Mouse (Mus musculus) lung, embryonic 14.5 days (tissue): Measurements from ENCODE around the gene Foxp1. TPM values are rescaled to one million over a fixed set of nuclear protein-coding genes. Genes with fewer than 3 reads are reported as not detected.

Experiments used
- ATAC-seq: fragments of 200-750 bp; cut with Nextera tagmentation; 2 replicates; pipeline ENCODE4 v1.8.0; 2017; ENCODE audit warnings: mild to moderate bottlenecking, moderate TSS enrichment, moderate library complexity; ENCODE audit not compliant: insufficient read depth
- DNase-seq: peaks from one replicate; pipeline ENCODE4 v3.0.0-alpha.2; 2015
- H3K27ac ChIP-seq: fragments of 300-500 bp; sonication (generic); 2 replicates; pipeline ENCODE4 v1.5.1; 2014; ENCODE audit warnings: low read depth, mild to moderate bottlenecking, moderate library complexity
- H3K27me3 ChIP-seq: fragments of 300-500 bp; sonication (generic); 2 replicates; pipeline ENCODE4 v1.6.1; 2014; ENCODE audit warnings: low read length, control low read depth; ENCODE audit not compliant: insufficient read depth
- H3K36me3 ChIP-seq: fragments of 300-500 bp; sonication (generic); 2 replicates; pipeline ENCODE4 v1.6.1; 2014; ENCODE audit warnings: control low read depth; ENCODE audit not compliant: insufficient read depth
- H3K4me1 ChIP-seq: fragments of 300-500 bp; sonication (generic); 2 replicates; pipeline ENCODE4 v1.6.1; 2014; ENCODE audit warnings: antibody characterized with exemption, control low read depth; ENCODE audit not compliant: insufficient read depth
- H3K4me2 ChIP-seq: fragments of 300-500 bp; sonication (generic); 2 replicates; pipeline ENCODE4 v1.6.1; 2014; ENCODE audit warnings: mild to moderate bottlenecking
- H3K4me3 ChIP-seq: fragments of 300-500 bp; sonication (generic); 2 replicates; pipeline ENCODE4 v1.5.1; 2014; ENCODE audit warnings: low read depth, low read length
- H3K9ac ChIP-seq: fragments of 300-500 bp; sonication (generic); 2 replicates; pipeline ENCODE4 v1.6.1; 2014
- H3K9me3 ChIP-seq: fragments of 300-500 bp; sonication (generic); 2 replicates; pipeline ENCODE4 v1.6.1; 2016; ENCODE audit warnings: low read depth, low read length, control low read depth
- CTCF ChIP-seq: IDR thresholded peaks from 2 replicates; pipeline ENCODE4 v1.5.1; 2016; ENCODE audit warnings: antibody characterized with exemption, low read depth
- WGBS: fragments of 180-500 bp; shearing (Covaris S2); extraction: QIAGEN DNeasy Blood & Tissue Kit; methylation state at CpG from one replicate; pipeline ENCODE4 v1.1.7; 2014; 5-methylcytosine and 5-hydroxymethylcytosine counted together
- polyA plus RNA-seq: library from polyadenylated mRNA; unstranded; fragments of >200 nt; fragmentation: Nextera tagmentation; extraction: Ambion mirVana; gene quantifications from 2 replicates; pipeline ENCODE4 v1.2.1, GENCODE M21; 2014

Foxp1 gene
- polyA plus RNA-seq, 1 experiment from 2014 or later = 111 TPM

- 83% methylated on average over 8 of the region's 8 CpGs for WGBS
- H3K9me3 ChIP-seq = no peaks in the 10 kb centered on the region
- no peak overlapping the region for H3K27ac ChIP-seq
- DNase-seq (no peak), ATAC-seq (no peak)
- no peak overlapping the region for H3K4me3 ChIP-seq
- H3K36me3 ChIP-seq = no peaks in the 10 kb centered on the region
- no peaks in the 10 kb centered on the region for H3K27me3 ChIP-seq
- no peak for TF ChIP-seq CTCF
- H3K9ac ChIP-seq = no peak overlapping the region
- peaks cover 9% of the 10 kb centered on the region; the same call in 1 of the 2 replicates for H3K4me1 ChIP-seq
- H3K4me2 ChIP-seq = no peak overlapping the region
Observed at GRCm38 (mm10) chr6:99035459-99036375, 486.8 kb downstream of the Foxp1 start.

DNA sequence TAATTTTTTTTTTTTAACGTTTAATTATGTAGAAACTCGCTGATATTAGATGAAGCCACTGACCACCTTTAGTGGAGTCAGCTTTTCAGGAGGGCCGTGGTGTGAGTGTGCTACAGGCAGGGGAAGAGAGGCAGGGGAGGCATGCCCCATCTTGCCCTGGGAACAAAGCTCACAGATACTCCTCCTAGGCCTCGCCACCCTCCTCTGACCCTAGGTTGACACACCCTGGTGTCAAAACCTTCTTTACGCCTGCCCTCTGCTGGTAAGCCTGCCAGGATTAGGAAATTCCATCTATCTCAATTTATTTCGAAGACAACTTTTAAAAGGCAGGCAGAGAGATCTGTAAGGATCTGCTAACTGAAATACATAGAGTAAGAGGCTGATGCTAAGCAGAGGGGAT is 489.5 kb downstream of the Foxp1 start:
- Histone ChIP-seq H3K4me3 (no peak overlapping the region), H3K9ac (no peak overlapping the region), H3K9me3 (no peaks in the 10 kb centered on the region), H3K36me3 (no peaks in the 10 kb centered on the region), H3K27ac (no peak overlapping the region), H3K4me1 (peaks cover 9% of the 10 kb centered on the region; the same call in 1 of the 2 replicates), H3K27me3 (no peaks in the 10 kb centered on the region), H3K4me2 (no peak overlapping the region)
- ATAC-seq = no peak
- WGBS = 38% methylated on average over 6 of the region's 6 CpGs
- no peak for DNase-seq
- TF ChIP-seq CTCF = peak; percentile 44

- peaks cover 9% of the 10 kb centered on the region; the same call in 1 of the 2 replicates for H3K4me1 ChIP-seq
- no peak overlapping the region for H3K4me3 ChIP-seq
- ATAC-seq (no peak), DNase-seq (no peak)
- no peak overlapping the region for H3K4me2 ChIP-seq
- H3K9me3 ChIP-seq = no peaks in the 10 kb centered on the region
- H3K27ac ChIP-seq = 0 out of 2 replicates have a peak overlapping the region, but pooled peaks have one; percentile 30
- H3K36me3 ChIP-seq = no peaks in the 10 kb centered on the region
- no peaks in the 10 kb centered on the region for H3K27me3 ChIP-seq
- H3K9ac ChIP-seq = no peak overlapping the region
- TF ChIP-seq CTCF = no peak
- WGBS = 39% methylated on average over 9 of the region's 9 CpGs
Observed at GRCm38 (mm10) chr6:99031321-99031903, 491.1 kb downstream of the Foxp1 start.

GRCm38 (mm10) chr6:99030251-99030650 is 492.3 kb downstream of the Foxp1 start:
- peak; percentile 55 for TF ChIP-seq CTCF
- Histone ChIP-seq H3K4me2 (no peak overlapping the region), H3K9ac (no peak overlapping the region), H3K9me3 (no peaks in the 10 kb centered on the region), H3K27ac (no peak overlapping the region), H3K4me3 (no peak overlapping the region), H3K27me3 (no peaks in the 10 kb centered on the region), H3K4me1 (peaks cover 13% of the 10 kb centered on the region), H3K36me3 (no peaks in the 10 kb centered on the region)
- DNase-seq (peak; percentile 60), ATAC-seq (no peak)
- 41% methylated on average over 6 of the region's 6 CpGs for WGBS

DNA sequence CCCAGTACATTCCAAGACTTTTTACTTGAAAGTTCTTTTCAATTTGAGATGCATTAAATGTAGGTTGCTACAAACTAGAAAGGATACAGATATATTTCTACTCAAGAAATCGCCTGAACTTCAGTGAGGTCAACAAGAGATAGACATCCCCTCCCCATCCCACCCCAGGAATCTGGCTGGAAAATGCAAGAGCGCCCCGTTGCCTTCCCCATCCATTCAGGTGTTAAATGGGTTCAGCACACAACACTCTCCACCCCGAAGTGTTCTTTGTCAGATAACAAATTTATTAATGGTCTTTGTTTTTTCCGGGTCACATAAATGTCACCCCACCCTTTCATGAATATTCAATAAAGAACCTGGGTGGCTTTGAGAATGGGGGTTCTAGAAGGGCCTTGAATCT is 493.1 kb downstream of the Foxp1 start:
- no peaks in the 10 kb centered on the region for H3K27me3 ChIP-seq
- no peak overlapping the region for H3K9ac ChIP-seq
- no peak for TF ChIP-seq CTCF
- WGBS = 38% methylated on average over 5 of the region's 5 CpGs
- no peaks in the 10 kb centered on the region for H3K9me3 ChIP-seq
- H3K27ac ChIP-seq = no peak overlapping the region
- ATAC-seq (no peak), DNase-seq (no peak)
- peaks cover 13% of the 10 kb centered on the region for H3K4me1 ChIP-seq
- no peak overlapping the region for H3K4me2 ChIP-seq
- H3K4me3 ChIP-seq = no peak overlapping the region
- H3K36me3 ChIP-seq = no peaks in the 10 kb centered on the region

DNA sequence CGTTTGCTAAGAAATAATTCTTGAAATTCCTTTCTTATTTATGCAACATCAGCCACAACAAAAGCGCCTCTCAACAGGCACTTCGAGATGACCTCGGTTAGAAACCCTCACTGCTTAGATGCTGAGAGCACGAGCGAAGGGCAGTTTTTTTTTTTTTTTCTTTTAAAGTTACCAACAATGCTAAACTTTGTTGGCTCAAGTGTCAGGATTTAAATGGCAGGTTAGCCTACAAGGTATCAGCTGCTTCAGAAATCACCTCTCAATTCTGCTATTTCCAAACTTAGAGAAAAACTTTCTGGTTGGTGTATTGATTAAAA is 493.6 kb downstream of the Foxp1 start:
- no peak for TF ChIP-seq CTCF
- Histone ChIP-seq H3K4me1 (peaks cover 13% of the 10 kb centered on the region), H3K36me3 (no peaks in the 10 kb centered on the region), H3K9ac (peak overlapping the region; percentile 84), H3K4me2 (peak overlapping the region; percentile 94), H3K4me3 (peak overlapping the region; percentile 67), H3K27me3 (no peaks in the 10 kb centered on the region), H3K9me3 (no peaks in the 10 kb centered on the region), H3K27ac (peak overlapping the region; percentile 92)
- 8% methylated on average over 6 of the region's 6 CpGs for WGBS
- DNase-seq = no peak
- no peak for ATAC-seq
